ENCODE assay signal across 8 mouse cellular contexts in the genomic region with DNA sequence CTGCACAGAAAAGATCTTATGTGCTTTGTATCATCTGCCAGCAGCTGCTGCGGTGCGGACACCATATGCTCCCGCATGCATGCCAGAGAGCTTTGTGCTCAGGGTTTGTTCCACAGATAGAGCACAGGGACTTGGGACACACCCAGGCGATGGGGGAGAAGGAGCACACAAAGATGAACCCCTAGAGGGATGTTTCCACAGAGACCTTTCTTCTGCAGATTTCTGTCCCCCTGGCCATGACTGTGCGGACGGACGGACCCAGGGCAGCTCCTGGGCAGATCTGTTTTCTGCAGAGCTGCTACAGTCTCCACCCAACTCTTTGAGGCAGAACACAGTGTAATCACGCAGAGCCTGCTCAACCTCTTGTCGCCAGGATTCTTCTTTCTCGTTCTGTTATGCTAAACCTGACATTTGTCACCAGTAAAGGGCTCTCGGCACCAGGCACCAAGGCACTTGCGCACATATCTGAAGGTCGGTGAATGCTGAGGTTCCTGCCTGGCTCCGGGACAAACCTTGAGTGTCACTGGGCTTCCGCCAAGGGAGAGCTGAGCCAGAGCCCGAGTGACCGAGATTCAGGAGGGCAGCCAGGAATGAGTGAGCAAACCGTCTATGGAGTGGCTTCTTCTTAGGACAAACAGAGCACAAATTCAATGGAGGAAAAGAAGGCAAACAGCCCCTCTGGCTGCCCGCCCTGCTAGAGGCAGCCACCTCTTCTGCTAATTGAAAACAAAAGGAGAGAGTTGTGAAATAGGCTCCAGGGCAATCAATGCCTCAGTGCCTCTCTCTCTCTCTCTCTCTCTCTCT. TPM values are rescaled to one million over a fixed set of nuclear protein-coding genes. Genes with fewer than 3 reads are reported as not detected.
DNase-seq lines count a peak whose midpoint lies in the region; ATAC-seq and TF ChIP-seq lines count a peak whose summit lies in the region.

No protein-coding gene starts in this region.

- H3K27ac ChIP-seq in ES-Bruce4 (ENCODE audit: insufficient read depth, low read length), result no peak overlapping the region
- peak overlapping the region; percentile 76 for H3K27ac ChIP-seq in forebrain, embryonic 15.5 days (replicated peaks)
- H3K27ac ChIP-seq in liver, embryonic 15.5 days (replicated peaks), result peak overlapping the region; percentile 61
- peak overlapping the region; percentile 77 for H3K27ac ChIP-seq in neural tube, embryonic 15.5 days (replicated peaks)

- H3K4me3 ChIP-seq in ES-Bruce4 (ENCODE audit: low read depth, low read length), result peak overlapping the region; percentile 15
- H3K4me3 ChIP-seq in forebrain, embryonic 15.5 days, result peak overlapping the region; percentile 1; the same call in 1 of the 2 replicates
- no peak overlapping the region for H3K4me3 ChIP-seq in liver, embryonic 15.5 days (replicated peaks)
- H3K4me3 ChIP-seq in neural tube, embryonic 15.5 days (replicated peaks), result 0 out of 2 replicates have a peak overlapping the region, but pooled peaks have one; percentile 5

- TF ChIP-seq POLR2A in ES-Bruce4 (IDR thresholded peaks at IDR 0.05; ENCODE audit: insufficient read depth, low read length), result no peak

- peak; percentile 92 for DNase-seq in cerebellum, adult 11-12 months
- DNase-seq in heart, postnatal 10 days, result peak; percentile 94 to 95
- DNase-seq in kidney, postnatal 36 days, result peak; percentile 83 to 86
- DNase-seq in B cell, adult 2 months, result no peak

- H3K9me3 ChIP-seq in ES-Bruce4 (replicated peaks; ENCODE audit: control insufficient read depth, insufficient read depth, low read length, poor library complexity, severe bottlenecking), result no peaks in the 10 kb centered on the region
- H3K9me3 ChIP-seq in forebrain, embryonic 15.5 days, result no peaks in the 10 kb centered on the region
- no peaks in the 10 kb centered on the region for H3K9me3 ChIP-seq in liver, embryonic 15.5 days (replicated peaks)
- H3K9me3 ChIP-seq in neural tube, embryonic 15.5 days (replicated peaks), result no peaks in the 10 kb centered on the region

- 17% methylated on average over 19 of the region's 19 CpGs for WGBS in forebrain, embryonic 15.5 days
- 43% methylated on average over 19 of the region's 19 CpGs for WGBS in liver, embryonic 15.5 days (ENCODE audit: insufficient replicate concordance)
- 14% methylated on average over 19 of the region's 19 CpGs for WGBS in neural tube, embryonic 15.5 days

- H3K27me3 ChIP-seq in ES-Bruce4 (ENCODE audit: control insufficient read depth, insufficient read depth, low read length, poor library complexity, severe bottlenecking), result no peaks in the 10 kb centered on the region
- no peaks in the 10 kb centered on the region for H3K27me3 ChIP-seq in forebrain, embryonic 15.5 days
- H3K27me3 ChIP-seq in liver, embryonic 15.5 days, result 0 out of 2 replicates have a peak, but pooled peaks cover 8% of the 10 kb centered on the region
- no peaks in the 10 kb centered on the region for H3K27me3 ChIP-seq in neural tube, embryonic 15.5 days (replicated peaks)

- peaks cover 15% of the 10 kb centered on the region for H3K4me1 ChIP-seq in ES-Bruce4 (ENCODE audit: control insufficient read depth, insufficient read depth, low read length)
- H3K4me1 ChIP-seq in forebrain, embryonic 15.5 days, result peaks cover 20% of the 10 kb centered on the region
- peaks cover 22% of the 10 kb centered on the region for H3K4me1 ChIP-seq in liver, embryonic 15.5 days (replicated peaks)
- H3K4me1 ChIP-seq in neural tube, embryonic 15.5 days, result peaks cover 21% of the 10 kb centered on the region

- no peaks in the 10 kb centered on the region for H3K36me3 ChIP-seq in ES-Bruce4 (ENCODE audit: control insufficient read depth, insufficient read depth, low read length, poor library complexity, severe bottlenecking)
- no peaks in the 10 kb centered on the region for H3K36me3 ChIP-seq in forebrain, embryonic 15.5 days
- H3K36me3 ChIP-seq in liver, embryonic 15.5 days (replicated peaks), result no peaks in the 10 kb centered on the region
- H3K36me3 ChIP-seq in neural tube, embryonic 15.5 days, result no peaks in the 10 kb centered on the region

- no peak for TF ChIP-seq CTCF in ES-Bruce4 (IDR thresholded peaks at IDR 0.05; ENCODE audit: low read depth, low read length)

- intact Hi-C loops in heart, postnatal 10 days (cut with DNase I), result loop anchor here (2.0 kb wide), 1 partner anchor 56 kb away; the partner anchor contains the start of gene Gadd45g

- ATAC-seq in forebrain, embryonic 15.5 days (replicated peaks), result peak; percentile 76
- ATAC-seq in liver, embryonic 15.5 days (ENCODE audit: insufficient read depth), result peak; percentile 39; the same call in 1 of the 2 replicates
- peak; percentile 71 for ATAC-seq in neural tube, embryonic 15.5 days (ENCODE audit: low FRiP score)

- no peak overlapping the region for H3K9ac ChIP-seq in ES-Bruce4 (ENCODE audit: low read depth, poor library complexity, severe bottlenecking)
- H3K9ac ChIP-seq in forebrain, embryonic 15.5 days (replicated peaks), result no peak overlapping the region; the same call in 1 of the 2 replicates
- H3K9ac ChIP-seq in liver, embryonic 15.5 days, result no peak overlapping the region
- H3K9ac ChIP-seq in neural tube, embryonic 15.5 days (replicated peaks), result peak overlapping the region; percentile 17; the same call in 1 of the 2 replicates

- peak; percentile 54; the same call in 1 of the 2 replicates for TF ChIP-seq EP300 in ES-Bruce4 (IDR thresholded peaks at IDR 0.05; ENCODE audit: insufficient read depth, low read depth, low read length)

- H3K4me2 ChIP-seq in forebrain, embryonic 15.5 days (replicated peaks), result peak overlapping the region; percentile 29
- peak overlapping the region; percentile 47 for H3K4me2 ChIP-seq in liver, embryonic 15.5 days
- H3K4me2 ChIP-seq in neural tube, embryonic 15.5 days, result peak overlapping the region; percentile 46

RNA-seq across cellular contexts. Expression of gene Gadd45g, which starts 56.2 kb away (rescaled TPM):
- polyA plus RNA-seq in ES-Bruce4 (2011; ENCODE audit: insufficient read depth, insufficient read length, low read depth, missing spikeins), result 6.4 and 9.6 TPM in 2 replicates
- polyA plus RNA-seq in forebrain, embryonic 15.5 days (2015; fragmentation: Nextera tagmentation; extraction: Ambion mirVana), result 145 and 167 TPM in 2 replicates
- 10 to 100 TPM; 27.8 to 37.9 TPM for total RNA-seq in heart, postnatal 10 days (2021)
- 13.3 and 14.0 TPM in 2 replicates for polyA plus RNA-seq in liver, embryonic 15.5 days (2015; fragmentation: Nextera tagmentation; extraction: Ambion mirVana)
- polyA plus RNA-seq in neural tube, embryonic 15.5 days (2015; fragmentation: Nextera tagmentation; extraction: Ambion mirVana), result 32.1 and 35.4 TPM in 2 replicates

Comparison
In these comparisons a context has a peak if more than half of its experiments do, and no peak if none do; other contexts are left out.
1. DNase-seq: peak in cerebellum, adult 11-12 months (single experiment), heart, postnatal 10 days (2 of 2) and kidney, postnatal 36 days (2 of 2); none in B cell, adult 2 months (0 of 2).
2. Peak in every context shown above with its lines, with median percentiles within 50 percentile points of each other: ATAC-seq and H3K4me2 ChIP-seq.